Comparison of ENCODE assay signal across 9 mouse cellular contexts in the genomic region with DNA sequence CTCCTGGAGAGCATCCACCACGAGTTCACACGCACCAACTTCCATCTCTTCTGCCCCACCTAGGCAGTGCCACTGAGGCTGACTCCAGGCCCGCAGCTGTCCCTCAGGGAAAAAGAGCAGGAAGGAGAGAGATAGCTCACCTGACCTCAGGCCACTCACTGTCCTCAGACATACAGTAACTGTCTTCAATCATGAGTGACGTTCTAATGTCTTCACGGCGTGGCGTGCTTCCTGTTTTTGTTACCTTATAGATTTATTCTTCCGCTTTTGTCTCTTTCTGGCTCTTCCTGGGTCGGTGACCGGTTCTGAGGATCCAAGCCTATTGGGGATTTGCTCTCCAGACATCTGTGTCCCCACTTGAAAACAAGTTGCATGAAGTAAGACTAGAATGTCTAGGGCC. TPM values are rescaled to one million over a fixed set of nuclear protein-coding genes. Genes with fewer than 3 reads are reported as not detected.
DNase-seq lines count a peak whose midpoint lies in the region; ATAC-seq and TF ChIP-seq lines count a peak whose summit lies in the region.
"Had no signal": no experiment of that assay in that cellular context is flagged by ENCODE, and none has a peak within 500 bp of the region (broad histone marks: within the 10 kb centered on the region; RNA-seq: fewer than 3 reads in every experiment).

No protein-coding gene starts in this region.

- no peak overlapping the region for H3K9ac ChIP-seq in liver, embryonic 11.5 days (ENCODE audit: low read depth, low read length)
- H3K9ac ChIP-seq in intestine, postnatal 0 days (ENCODE audit: low read depth, low read length), result 0 out of 2 replicates have a peak overlapping the region, but pooled peaks have one; percentile 3
- no peak overlapping the region for H3K9ac ChIP-seq in neural tube, embryonic 13.5 days

- no peak for ATAC-seq in liver, embryonic 11.5 days (replicated peaks; ENCODE audit: low FRiP score)
- no peak for ATAC-seq in intestine, postnatal 0 days
- ATAC-seq in neural tube, embryonic 13.5 days (ENCODE audit: low read depth), result no peak

- H3K9me3 ChIP-seq in liver, embryonic 11.5 days (ENCODE audit: control insufficient read depth, low read length), result no peaks in the 10 kb centered on the region
- H3K9me3 ChIP-seq in forebrain, embryonic 10.5 days, result no peaks in the 10 kb centered on the region
- H3K9me3 ChIP-seq in intestine, postnatal 0 days (ENCODE audit: control insufficient read depth), result no peaks in the 10 kb centered on the region
- no peaks in the 10 kb centered on the region for H3K9me3 ChIP-seq in neural tube, embryonic 13.5 days

- TF ChIP-seq CTCF in intestine, postnatal 0 days (IDR thresholded peaks at IDR 0.05; ENCODE audit: low read depth), result no peak

- H3K4me3 ChIP-seq in liver, embryonic 11.5 days (ENCODE audit: low read depth, low read length), result peak overlapping the region; percentile 21; the same call in 1 of the 2 replicates
- H3K4me3 ChIP-seq in forebrain, embryonic 10.5 days, result peak overlapping the region; percentile 29; the same call in 1 of the 2 replicates
- H3K4me3 ChIP-seq in intestine, postnatal 0 days (ENCODE audit: low read depth, low read length), result no peak overlapping the region
- H3K4me3 ChIP-seq in neural tube, embryonic 13.5 days, result 0 out of 2 replicates have a peak overlapping the region, but pooled peaks have one; percentile 14

- no peaks in the 10 kb centered on the region for H3K36me3 ChIP-seq in liver, embryonic 11.5 days (ENCODE audit: control insufficient read depth, insufficient read depth, low read length)
- H3K36me3 ChIP-seq in forebrain, embryonic 10.5 days (replicated peaks), result no peaks in the 10 kb centered on the region
- no peaks in the 10 kb centered on the region for H3K36me3 ChIP-seq in intestine, postnatal 0 days (ENCODE audit: control insufficient read depth, insufficient read depth)
- H3K36me3 ChIP-seq in neural tube, embryonic 13.5 days, result no peaks in the 10 kb centered on the region

- no peaks in the 10 kb centered on the region for H3K4me1 ChIP-seq in liver, embryonic 11.5 days (replicated peaks; ENCODE audit: control insufficient read depth, insufficient read depth, low read length)
- peaks cover 23% of the 10 kb centered on the region for H3K4me1 ChIP-seq in forebrain, embryonic 10.5 days
- H3K4me1 ChIP-seq in intestine, postnatal 0 days (replicated peaks; ENCODE audit: control insufficient read depth, insufficient read depth, low read length), result no peaks in the 10 kb centered on the region
- H3K4me1 ChIP-seq in neural tube, embryonic 13.5 days (replicated peaks), result peaks cover 5% of the 10 kb centered on the region; the same call in 1 of the 2 replicates

- peaks cover 25% of the 10 kb centered on the region for H3K27me3 ChIP-seq in liver, embryonic 11.5 days (replicated peaks; ENCODE audit: control insufficient read depth, insufficient read depth, low read length)
- peaks cover 55% of the 10 kb centered on the region for H3K27me3 ChIP-seq in forebrain, embryonic 10.5 days (ENCODE audit: poor library complexity, severe bottlenecking)
- peaks cover 4% of the 10 kb centered on the region; the same call in 1 of the 2 replicates for H3K27me3 ChIP-seq in intestine, postnatal 0 days (replicated peaks; ENCODE audit: control insufficient read depth, insufficient read depth, low read length)
- H3K27me3 ChIP-seq in neural tube, embryonic 13.5 days, result peaks cover 33% of the 10 kb centered on the region

- peak overlapping the region; percentile 44; the same call in 1 of the 2 replicates for H3K4me2 ChIP-seq in liver, embryonic 11.5 days
- H3K4me2 ChIP-seq in intestine, postnatal 0 days (replicated peaks; ENCODE audit: low read depth), result peak overlapping the region; percentile 47
- H3K4me2 ChIP-seq in neural tube, embryonic 13.5 days, result peak overlapping the region; percentile 47

- WGBS in liver, embryonic 11.5 days, result 57% methylated on average over 10 of the region's 10 CpGs
- WGBS in forebrain, embryonic 10.5 days, result 77% methylated on average over 10 of the region's 10 CpGs
- 66% methylated on average over 10 of the region's 10 CpGs for WGBS in intestine, postnatal 0 days
- WGBS in neural tube, embryonic 13.5 days, result 71% methylated on average over 10 of the region's 10 CpGs

- DNase-seq in liver, embryonic 11.5 days (ENCODE audit: low spot score), result no peak
- no peak for DNase-seq in liver
- DNase-seq in forebrain, embryonic 10.5 days (ENCODE audit: extremely low spot score, low spot score), result no peak
- DNase-seq in gastrocnemius, postnatal 25 days, result no peak
- no peak for DNase-seq in gastrocnemius, postnatal 4 days (ENCODE audit: low spot score in 2 of 2)
- DNase-seq in Muller cell, postnatal 12 days (ENCODE audit: inconsistent ontology term), result no peak
- DNase-seq: right cerebral cortex, postnatal 25 days had no signal

- H3K27ac ChIP-seq in liver, embryonic 11.5 days (ENCODE audit: low read depth, low read length), result no peak overlapping the region
- H3K27ac ChIP-seq in forebrain, embryonic 10.5 days, result no peak overlapping the region
- H3K27ac ChIP-seq in intestine, postnatal 0 days (ENCODE audit: low read depth, low read length), result no peak overlapping the region
- H3K27ac ChIP-seq in neural tube, embryonic 13.5 days (replicated peaks), result no peak overlapping the region

RNA-seq across cellular contexts. Expression of gene Matn4, which starts 9.6 kb away (rescaled TPM):
- polyA plus RNA-seq in liver, embryonic 11.5 days (2014; fragmentation: Nextera tagmentation; extraction: Ambion mirVana), result 0.14 and 0.32 TPM in 2 replicates
- polyA plus RNA-seq in forebrain, embryonic 10.5 days (2016; fragmentation: Nextera tagmentation; extraction: Ambion mirVana), result not detected in 2 replicates
- polyA plus RNA-seq in intestine, postnatal 0 days (2015; fragmentation: Nextera tagmentation; extraction: Ambion mirVana), result 1.9 and 2.4 TPM in 2 replicates
- 7.3 and 13.2 TPM in 2 replicates for polyA plus RNA-seq in neural tube, embryonic 13.5 days (2015; fragmentation: Nextera tagmentation; extraction: Ambion mirVana)
- total RNA-seq in gastrocnemius, postnatal 25 days (2021), result 1 to 10 TPM; 1.0 to 2.3 TPM
- total RNA-seq in gastrocnemius, postnatal 4 days (2021), result 1 to 10 TPM; 5.5 to 6.0 TPM

RNA-seq across cellular contexts. Expression of gene Rbpjl, which starts 11.6 kb away (rescaled TPM):
- polyA plus RNA-seq in liver, embryonic 11.5 days (2014; fragmentation: Nextera tagmentation; extraction: Ambion mirVana), result 0.04 and 0.12 TPM in 2 replicates
- polyA plus RNA-seq in forebrain, embryonic 10.5 days (2016; fragmentation: Nextera tagmentation; extraction: Ambion mirVana), result not detected in 2 replicates
- 0.12 and 0.16 TPM in 2 replicates for polyA plus RNA-seq in intestine, postnatal 0 days (2015; fragmentation: Nextera tagmentation; extraction: Ambion mirVana)
- polyA plus RNA-seq in neural tube, embryonic 13.5 days (2015; fragmentation: Nextera tagmentation; extraction: Ambion mirVana), result 0.08 and 0.10 TPM in 2 replicates
- total RNA-seq in gastrocnemius, postnatal 25 days (2021), result not detected
- under 1 TPM; 0.13 to 0.15 TPM for total RNA-seq in gastrocnemius, postnatal 4 days (2021)

RNA-seq across cellular contexts. Expression of gene Slpi, which starts 25.7 kb away (rescaled TPM):
- 9.4 and 11.6 TPM in 2 replicates for polyA plus RNA-seq in liver, embryonic 11.5 days (2014; fragmentation: Nextera tagmentation; extraction: Ambion mirVana)
- polyA plus RNA-seq in forebrain, embryonic 10.5 days (2016; fragmentation: Nextera tagmentation; extraction: Ambion mirVana), result 0.22 and 0.36 TPM in 2 replicates
- 82.5 and 95.0 TPM in 2 replicates for polyA plus RNA-seq in intestine, postnatal 0 days (2015; fragmentation: Nextera tagmentation; extraction: Ambion mirVana)
- polyA plus RNA-seq in neural tube, embryonic 13.5 days (2015; fragmentation: Nextera tagmentation; extraction: Ambion mirVana), result 0.75 TPM in 1 of 2 replicates, not detected in the other
- total RNA-seq in gastrocnemius, postnatal 25 days (2021), result not detected
- under 1 TPM; 0.57 to 0.76 TPM for total RNA-seq in gastrocnemius, postnatal 4 days (2021)

RNA-seq across cellular contexts. Expression of gene Sdc4, which starts 29.1 kb away (rescaled TPM):
- polyA plus RNA-seq in liver, embryonic 11.5 days (2014; fragmentation: Nextera tagmentation; extraction: Ambion mirVana), result 38.9 and 39.2 TPM in 2 replicates
- polyA plus RNA-seq in forebrain, embryonic 10.5 days (2016; fragmentation: Nextera tagmentation; extraction: Ambion mirVana), result 19.6 and 22.7 TPM in 2 replicates
- 92.0 and 103 TPM in 2 replicates for polyA plus RNA-seq in intestine, postnatal 0 days (2015; fragmentation: Nextera tagmentation; extraction: Ambion mirVana)
- 9.4 and 12.1 TPM in 2 replicates for polyA plus RNA-seq in neural tube, embryonic 13.5 days (2015; fragmentation: Nextera tagmentation; extraction: Ambion mirVana)
- 10 to 100 TPM; 28.0 to 62.1 TPM for total RNA-seq in gastrocnemius, postnatal 25 days (2021)
- total RNA-seq in gastrocnemius, postnatal 4 days (2021), result 10 to 100 TPM; 58.1 to 60.1 TPM

RNA-seq across cellular contexts. Expression of gene Sys1, which starts 42.2 kb away (rescaled TPM):
- polyA plus RNA-seq in liver, embryonic 11.5 days (2014; fragmentation: Nextera tagmentation; extraction: Ambion mirVana), result 49.1 and 52.8 TPM in 2 replicates
- polyA plus RNA-seq in forebrain, embryonic 10.5 days (2016; fragmentation: Nextera tagmentation; extraction: Ambion mirVana), result 57.9 and 59.5 TPM in 2 replicates
- 58.7 and 62.3 TPM in 2 replicates for polyA plus RNA-seq in intestine, postnatal 0 days (2015; fragmentation: Nextera tagmentation; extraction: Ambion mirVana)
- polyA plus RNA-seq in neural tube, embryonic 13.5 days (2015; fragmentation: Nextera tagmentation; extraction: Ambion mirVana), result 71.2 and 77.5 TPM in 2 replicates
- 10 to 100 TPM; 17.2 to 20.2 TPM for total RNA-seq in gastrocnemius, postnatal 25 days (2021)
- 10 to 100 TPM; 20.8 to 22.2 TPM for total RNA-seq in gastrocnemius, postnatal 4 days (2021)
